Mouse (Mus musculus) embryonic facial prominence, embryonic 10.5 days (tissue): Measurements from ENCODE around the gene Mier1. TPM values are rescaled to one million over a fixed set of nuclear protein-coding genes. Genes with fewer than 3 reads are reported as not detected.

Experiments used
- DNase-seq: peaks from one replicate; pipeline ENCODE4 v3.0.0-alpha.2; 2017; ENCODE audit warnings: low spot score
- H3K27ac ChIP-seq: fragments of 300-500 bp; sonication (generic); replicated peaks from 2 replicates; pipeline ENCODE4 v1.5.1; 2016; ENCODE audit warnings: mild to moderate bottlenecking
- H3K27me3 ChIP-seq: fragments of 300-500 bp; sonication (generic); replicated peaks from 2 replicates; pipeline ENCODE4 v1.6.1; 2016; ENCODE audit warnings: low read depth, mild to moderate bottlenecking; ENCODE audit not compliant: poor library complexity, severe bottlenecking
- H3K36me3 ChIP-seq: fragments of 300-500 bp; sonication (generic); replicated peaks from 2 replicates; pipeline ENCODE4 v1.6.1; 2016; ENCODE audit warnings: mild to moderate bottlenecking, moderate library complexity
- H3K4me1 ChIP-seq: fragments of 300-500 bp; sonication (generic); 2 replicates; pipeline ENCODE4 v1.6.1; 2016
- H3K4me3 ChIP-seq: fragments of 300-500 bp; sonication (generic); 2 replicates; pipeline ENCODE4 v1.5.1; 2016; ENCODE audit warnings: mild to moderate bottlenecking, moderate library complexity
- H3K9me3 ChIP-seq: fragments of 300-500 bp; sonication (generic); 2 replicates; pipeline ENCODE4 v1.6.1; 2016; ENCODE audit warnings: mild to moderate bottlenecking
- WGBS: fragments of 180-500 bp; shearing (Covaris S2); methylation state at CpG from one replicate; pipeline ENCODE4 v1.1.7; 2016; 5-methylcytosine and 5-hydroxymethylcytosine counted together
- polyA plus RNA-seq: library from polyadenylated mRNA; unstranded; fragments of >200 nt; fragmentation: Nextera tagmentation; extraction: Ambion mirVana; gene quantifications from 2 replicates; pipeline ENCODE4 v1.2.1, GENCODE M21; 2016

The Mier1 gene
- 38.7 and 44.3 TPM in 2 replicates for polyA plus RNA-seq

- peaks cover 29% of the 10 kb centered on the region for H3K4me1 ChIP-seq
- peak within 1 kb of the TSS; percentile 91 for H3K4me3 ChIP-seq
- peaks cover 23% of the 10 kb centered on the region for H3K36me3 ChIP-seq
- peak within 1 kb of the TSS; percentile 100 for H3K27ac ChIP-seq
- H3K27me3 ChIP-seq = no peaks in the 10 kb centered on the region
- peak; percentile 98 for DNase-seq
- H3K9me3 ChIP-seq = no peaks in the 10 kb centered on the region
- under 1% methylated on average over 89 of the region's 90 CpGs for WGBS
These were observed at the start of gene Mier1, which contains the start of gene Wdr78 for GRCm38 (mm10) chr4:103114184-103115111. TSS of gene Mier1 (plus strand) at chr4:103114390. TSS of gene Wdr78 (minus strand) at chr4:103114555.

DNA sequence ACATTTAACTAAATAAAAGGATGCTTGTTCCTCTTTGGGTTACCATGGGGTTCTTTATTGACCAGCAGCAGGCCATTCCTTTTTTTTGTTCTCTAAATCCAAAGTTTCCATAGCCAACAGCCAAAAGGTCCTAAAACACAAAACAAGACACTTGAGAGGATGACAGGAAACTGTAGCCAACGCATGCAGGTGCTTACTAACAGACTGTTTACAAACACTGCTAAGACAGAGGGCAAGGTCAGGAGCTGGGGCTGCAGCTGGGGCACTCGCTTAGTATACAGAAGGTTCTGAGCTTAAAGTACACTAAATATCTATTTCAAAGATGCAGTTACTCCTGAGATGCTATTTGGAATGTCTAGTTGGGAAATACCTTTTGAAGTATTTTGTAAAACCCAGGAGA is 49.8 kb upstream of the Mier1 start:
- no peak overlapping the region for H3K27ac ChIP-seq
- no peaks in the 10 kb centered on the region for H3K9me3 ChIP-seq
- no peak overlapping the region for H3K4me3 ChIP-seq
- H3K4me1 ChIP-seq = no peaks in the 10 kb centered on the region
- H3K27me3 ChIP-seq = no peaks in the 10 kb centered on the region
- WGBS = 85% methylated on average over 2 of the region's 2 CpGs
- H3K36me3 ChIP-seq = peaks cover 4% of the 10 kb centered on the region; the same call in 1 of the 2 replicates
- DNase-seq = no peak

GRCm38 (mm10) chr4:103064976-103065375 is 49.2 kb upstream of the Mier1 start:
- no peaks in the 10 kb centered on the region for H3K27me3 ChIP-seq
- no peak overlapping the region for H3K4me3 ChIP-seq
- 84% methylated on average over 5 of the region's 5 CpGs for WGBS
- H3K27ac ChIP-seq = no peak overlapping the region
- no peaks in the 10 kb centered on the region for H3K9me3 ChIP-seq
- H3K36me3 ChIP-seq = no peaks in the 10 kb centered on the region
- DNase-seq = no peak
- no peaks in the 10 kb centered on the region for H3K4me1 ChIP-seq

GRCm38 (mm10) chr4:103067906-103068655 is 46.1 kb upstream of the Mier1 start:
- H3K9me3 ChIP-seq = no peaks in the 10 kb centered on the region
- no peaks in the 10 kb centered on the region for H3K36me3 ChIP-seq
- WGBS = 66% methylated on average over 6 of the region's 6 CpGs
- no peak overlapping the region for H3K4me3 ChIP-seq
- no peak for DNase-seq
- H3K4me1 ChIP-seq = no peaks in the 10 kb centered on the region
- H3K27ac ChIP-seq = no peak overlapping the region
- no peaks in the 10 kb centered on the region for H3K27me3 ChIP-seq

GRCm38 (mm10) chr4:103070631-103071030 is 43.6 kb upstream of the Mier1 start:
- no peak overlapping the region for H3K27ac ChIP-seq
- H3K36me3 ChIP-seq = no peaks in the 10 kb centered on the region
- WGBS = 78% methylated on average over 3 of the region's 3 CpGs
- no peak for DNase-seq
- H3K9me3 ChIP-seq = no peaks in the 10 kb centered on the region
- H3K27me3 ChIP-seq = no peaks in the 10 kb centered on the region
- no peak overlapping the region for H3K4me3 ChIP-seq
- H3K4me1 ChIP-seq = no peaks in the 10 kb centered on the region

DNA sequence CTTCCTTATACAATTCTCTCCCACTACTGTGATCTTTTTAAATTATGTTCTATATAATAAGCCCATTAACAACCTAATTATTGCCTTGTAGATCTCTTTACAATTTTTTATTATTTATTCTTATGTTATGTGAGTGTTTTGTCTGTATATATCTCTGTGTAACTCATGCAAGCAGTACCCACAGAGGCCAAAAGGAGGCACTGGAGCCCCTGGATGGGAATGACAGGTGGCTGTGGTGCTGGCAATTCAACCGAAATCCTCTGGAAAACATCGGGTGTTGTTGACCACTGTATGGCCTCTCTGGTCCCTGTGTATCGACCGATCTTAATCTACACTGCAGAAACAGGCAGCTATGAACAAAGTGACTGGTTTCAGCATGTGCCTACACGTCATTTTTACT is 29.0 kb upstream of the Mier1 start:
- no peak overlapping the region for H3K27ac ChIP-seq

DNA sequence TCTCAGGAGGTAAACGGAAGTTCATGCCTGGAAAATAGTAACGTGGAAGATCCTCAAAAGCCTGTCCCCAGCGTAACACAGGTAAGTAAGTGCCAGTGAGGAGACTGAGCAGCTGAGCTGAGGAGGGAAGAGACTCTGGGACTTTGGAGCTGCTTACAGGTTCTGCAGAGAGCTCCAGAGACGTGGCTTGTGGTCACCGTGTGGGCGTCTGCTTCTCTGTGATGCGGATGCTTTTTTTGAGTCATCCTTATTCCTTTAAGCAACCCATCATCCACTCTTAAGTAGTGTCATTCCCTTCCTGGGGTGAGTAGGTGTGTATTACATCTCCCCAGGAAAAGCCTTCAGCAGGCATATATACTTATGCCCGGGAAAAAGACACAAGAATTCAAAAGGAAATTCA is 18.3 kb upstream of the Mier1 start:
- no peaks in the 10 kb centered on the region for H3K27me3 ChIP-seq
- 84% methylated on average over 8 of the region's 8 CpGs for WGBS
- H3K4me1 ChIP-seq = no peaks in the 10 kb centered on the region
- no peak overlapping the region for H3K27ac ChIP-seq
- DNase-seq = no peak
- no peaks in the 10 kb centered on the region for H3K36me3 ChIP-seq
- H3K9me3 ChIP-seq = no peaks in the 10 kb centered on the region
- no peak overlapping the region for H3K4me3 ChIP-seq

More for the DNA sequence above, 29.0 kb upstream of the Mier1 start:
- Histone ChIP-seq H3K4me3 (no peak overlapping the region), H3K9me3 (no peaks in the 10 kb centered on the region), H3K36me3 (no peaks in the 10 kb centered on the region; the same call in 1 of the 2 replicates), H3K27me3 (no peaks in the 10 kb centered on the region), H3K4me1 (no peaks in the 10 kb centered on the region)
- no peak for DNase-seq
- 93% methylated on average over 5 of the region's 5 CpGs for WGBS

GRCm38 (mm10) chr4:103098532-103098931 is 15.7 kb upstream of the Mier1 start:
- Histone ChIP-seq H3K9me3 (no peaks in the 10 kb centered on the region), H3K36me3 (no peaks in the 10 kb centered on the region; the same call in 1 of the 2 replicates), H3K27ac (no peak overlapping the region), H3K4me3 (no peak overlapping the region), H3K4me1 (no peaks in the 10 kb centered on the region), H3K27me3 (no peaks in the 10 kb centered on the region)
- DNase-seq = no peak
- WGBS = 89% methylated on average over 5 of the region's 5 CpGs

GRCm38 (mm10) chr4:103112651-103113050 is 1.5 kb upstream of the Mier1 start:
- Histone ChIP-seq H3K27me3 (no peaks in the 10 kb centered on the region), H3K36me3 (peaks cover 27% of the 10 kb centered on the region), H3K4me3 (peak overlapping the region; percentile 91), H3K27ac (no peak overlapping the region), H3K4me1 (peaks cover 23% of the 10 kb centered on the region), H3K9me3 (no peaks in the 10 kb centered on the region)
- DNase-seq = no peak
- 73% methylated on average over 7 of the region's 7 CpGs for WGBS

GRCm38 (mm10) chr4:103113402-103113801 is 788 bp upstream of the Mier1 start:
- 15% methylated on average over 11 of the region's 11 CpGs for WGBS
- no peaks in the 10 kb centered on the region for H3K27me3 ChIP-seq
- no peaks in the 10 kb centered on the region for H3K9me3 ChIP-seq
- H3K27ac ChIP-seq = peak overlapping the region; percentile 100
- DNase-seq = no peak
- H3K36me3 ChIP-seq = peaks cover 27% of the 10 kb centered on the region
- peaks cover 23% of the 10 kb centered on the region for H3K4me1 ChIP-seq
- peak overlapping the region; percentile 91 for H3K4me3 ChIP-seq

DNA sequence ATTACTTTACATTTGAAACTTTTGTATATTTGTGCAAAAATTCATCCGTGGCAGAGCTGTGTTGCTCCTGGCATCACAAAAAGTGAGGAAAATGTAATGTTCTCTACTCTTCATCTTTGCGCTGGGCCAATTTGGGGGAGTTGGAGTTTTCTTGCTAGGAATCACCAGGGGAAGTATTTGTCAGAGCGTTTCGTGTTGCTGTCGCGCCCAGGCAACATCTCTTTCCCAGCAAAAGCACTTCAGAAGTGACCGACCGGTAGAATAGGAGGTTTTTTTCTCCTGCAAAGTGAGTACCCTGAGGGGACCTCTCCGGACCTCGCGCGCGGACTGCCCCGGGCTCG is 4.7 kb downstream of the Mier1 start:
- WGBS = 1% methylated on average over 15 of the region's 15 CpGs
- H3K36me3 ChIP-seq = peaks cover 6% of the 10 kb centered on the region
- no peaks in the 10 kb centered on the region for H3K9me3 ChIP-seq
- H3K4me1 ChIP-seq = peaks cover 37% of the 10 kb centered on the region
- peak overlapping the region; percentile 92 for H3K4me3 ChIP-seq
- peak overlapping the region; percentile 98 for H3K27ac ChIP-seq
- no peak for DNase-seq
- H3K27me3 ChIP-seq = no peaks in the 10 kb centered on the region

DNA sequence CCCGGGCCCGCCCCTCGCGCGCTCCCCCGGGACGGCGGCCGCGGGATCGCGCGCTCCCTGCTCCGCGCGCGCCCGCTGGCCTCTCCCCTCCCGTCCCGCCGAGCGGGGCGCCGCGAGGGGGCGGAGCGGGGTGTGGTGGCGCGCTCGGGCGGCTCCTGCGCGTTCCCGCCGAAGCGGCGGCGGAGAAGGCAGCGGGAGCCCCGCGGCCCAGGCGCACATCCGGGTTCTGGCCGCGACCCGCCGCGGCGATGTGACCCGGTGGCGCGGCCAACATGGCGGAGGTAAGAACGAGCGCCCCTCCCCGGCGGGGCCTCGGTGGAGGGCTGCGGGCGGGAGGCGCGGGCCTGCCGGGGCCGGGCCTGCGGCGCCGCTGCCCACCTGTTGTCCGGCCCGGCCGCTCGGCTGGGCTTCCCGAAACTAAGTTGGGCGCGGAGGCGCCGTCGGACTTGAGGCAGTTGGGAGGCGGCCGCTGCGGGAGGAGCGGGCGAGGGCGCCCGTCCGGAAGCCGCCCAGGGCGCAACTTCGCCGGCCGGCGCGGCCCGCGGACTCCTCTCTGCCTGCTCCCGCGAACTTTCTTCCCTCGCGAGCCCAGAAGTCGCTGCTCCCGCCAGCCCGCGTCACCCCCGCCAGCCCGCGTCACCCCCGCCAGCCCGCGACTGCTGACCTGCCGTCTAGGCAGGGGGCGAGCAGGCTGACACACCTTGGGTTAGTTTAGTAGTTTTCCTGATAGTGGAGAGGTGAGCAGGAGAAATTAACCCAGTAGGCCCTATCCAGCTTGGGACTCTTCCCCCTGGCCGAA is 5.2 kb downstream of the Mier1 start:
- Histone ChIP-seq H3K27ac (peak overlapping the region; percentile 98), H3K9me3 (no peaks in the 10 kb centered on the region), H3K36me3 (peaks cover 6% of the 10 kb centered on the region), H3K4me3 (peak overlapping the region; percentile 92), H3K4me1 (peaks cover 37% of the 10 kb centered on the region), H3K27me3 (no peaks in the 10 kb centered on the region)
- under 1% methylated on average over 111 of the region's 111 CpGs for WGBS
- peak; percentile 87 for DNase-seq
